Mouse (Mus musculus): ENCODE results near the gene Git1. TPM values are rescaled to one million over a fixed set of nuclear protein-coding genes. Genes with fewer than 3 reads are reported as not detected.

Gene Git1
- polyA plus RNA-seq, 2 experiments = 17.3 to 57.1 TPM

- Histone ChIP-seq H3K9me3 (ENCODE audit: control insufficient read depth, low read length) (no peaks in the 10 kb centered on the region), H3K27me3 (ENCODE audit: control insufficient read depth, insufficient read depth, low read length) (no peaks in the 10 kb centered on the region), H3K4me1 (ENCODE audit: control insufficient read depth, insufficient read depth, low read length) (peaks cover 64% of the 10 kb centered on the region), H3K27ac (replicated peaks; ENCODE audit: low read depth, low read length) (peak within 1 kb of the TSS; percentile 52), H3K4me2 (replicated peaks; ENCODE audit: low read depth, low read length, severe bottlenecking) (peak within 1 kb of the TSS; percentile 95), H3K4me3 (replicated peaks; ENCODE audit: low read length) (peak within 1 kb of the TSS; percentile 80), H3K9ac (ENCODE audit: low read depth, low read length, severe bottlenecking) (peak within 1 kb of the TSS; percentile 86), H3K36me3 (ENCODE audit: control insufficient read depth, insufficient read depth, low read length) (0 out of 2 replicates have a peak, but pooled peaks cover 3% of the 10 kb centered on the region)
- ATAC-seq (ENCODE audit: low FRiP score, low read depth) = 0 out of 2 replicates have a peak, but pooled peaks have one; percentile 17
- DNase-seq (ENCODE audit: low spot score) = peak; percentile 84
- WGBS = 1% methylated on average over 27 of the region's 87 CpGs
- TF ChIP-seq POLR2A (IDR thresholded peaks at IDR 0.05; ENCODE audit: borderline replicate concordance, extremely low read depth, insufficient read depth, insufficient read length) = no peak
These were observed 3.6 kb upstream of the Git1 start, which contains the start of gene Ankrd13b for GRCm38 (mm10) chr11:77489591-77490235. Gene Ankrd13b, minus strand, starts transcription at chr11:77489678.

GRCm38 (mm10) chr11:77490451-77490850, 2.9 kb upstream of the Git1 start:
- ATAC-seq (ENCODE audit: low FRiP score, low read depth) = no peak
- Histone ChIP-seq H3K4me1 (ENCODE audit: control insufficient read depth, insufficient read depth, low read length) (peaks cover 64% of the 10 kb centered on the region), H3K9ac (ENCODE audit: low read depth, low read length, severe bottlenecking) (no peak overlapping the region)

GRCm38 (mm10) chr11:77491123-77491501, 2.2 kb upstream of the Git1 start:
- peaks cover 60% of the 10 kb centered on the region for H3K4me1 ChIP-seq (ENCODE audit: control insufficient read depth, insufficient read depth, low read length)

More at GRCm38 (mm10) chr11:77490451-77490850, 2.9 kb upstream of the Git1 start:
- Histone ChIP-seq H3K9me3 (ENCODE audit: control insufficient read depth, low read length) (no peaks in the 10 kb centered on the region), H3K4me3 (replicated peaks; ENCODE audit: low read length) (peak overlapping the region; percentile 80), H3K27ac (replicated peaks; ENCODE audit: low read depth, low read length) (peak overlapping the region; percentile 80), H3K4me2 (replicated peaks; ENCODE audit: low read depth, low read length, severe bottlenecking) (peak overlapping the region; percentile 95), H3K27me3 (ENCODE audit: control insufficient read depth, insufficient read depth, low read length) (no peaks in the 10 kb centered on the region), H3K36me3 (ENCODE audit: control insufficient read depth, insufficient read depth, low read length) (0 out of 2 replicates have a peak, but pooled peaks cover 3% of the 10 kb centered on the region)
- DNase-seq (ENCODE audit: low spot score) = no peak
- WGBS = 67% methylated on average over 6 of the region's 6 CpGs
- TF ChIP-seq POLR2A (IDR thresholded peaks at IDR 0.05; ENCODE audit: borderline replicate concordance, extremely low read depth, insufficient read depth, insufficient read length) = no peak

GRCm38 (mm10) chr11:77491502-77492291, 1.7 kb upstream of the Git1 start:
- Histone ChIP-seq H3K36me3 (ENCODE audit: control insufficient read depth, insufficient read depth, low read length) (0 out of 2 replicates have a peak, but pooled peaks cover 3% of the 10 kb centered on the region), H3K9me3 (ENCODE audit: control insufficient read depth, low read length) (no peaks in the 10 kb centered on the region), H3K9ac (ENCODE audit: low read depth, low read length, severe bottlenecking) (0 out of 2 replicates have a peak overlapping the region, but pooled peaks have one; percentile 3), H3K4me3 (replicated peaks; ENCODE audit: low read length) (peak overlapping the region; percentile 54), H3K4me2 (replicated peaks; ENCODE audit: low read depth, low read length, severe bottlenecking) (peak overlapping the region; percentile 95), H3K4me1 (ENCODE audit: control insufficient read depth, insufficient read depth, low read length) (peaks cover 54% of the 10 kb centered on the region), H3K27ac (replicated peaks; ENCODE audit: low read depth, low read length) (peak overlapping the region; percentile 80), H3K27me3 (ENCODE audit: control insufficient read depth, insufficient read depth, low read length) (no peaks in the 10 kb centered on the region)
- peak; percentile 80 for ATAC-seq (ENCODE audit: low FRiP score, low read depth)
- no peak for TF ChIP-seq POLR2A (IDR thresholded peaks at IDR 0.05; ENCODE audit: borderline replicate concordance, extremely low read depth, insufficient read depth, insufficient read length)
- DNase-seq (ENCODE audit: low spot score) = peak; percentile 92
- WGBS = under 1% methylated on average over 23 of the region's 23 CpGs

More at GRCm38 (mm10) chr11:77491123-77491501, 2.2 kb upstream of the Git1 start:
- no peaks in the 10 kb centered on the region for H3K27me3 ChIP-seq (ENCODE audit: control insufficient read depth, insufficient read depth, low read length)
- H3K27ac ChIP-seq (replicated peaks; ENCODE audit: low read depth, low read length) = peak overlapping the region; percentile 80
- peak; percentile 9; the same call in 1 of the 2 replicates for TF ChIP-seq POLR2A (IDR thresholded peaks at IDR 0.05; ENCODE audit: borderline replicate concordance, extremely low read depth, insufficient read depth, insufficient read length)
- peak; percentile 80 for ATAC-seq (ENCODE audit: low FRiP score, low read depth)
- peak overlapping the region; percentile 95 for H3K4me2 ChIP-seq (replicated peaks; ENCODE audit: low read depth, low read length, severe bottlenecking)
- H3K36me3 ChIP-seq (ENCODE audit: control insufficient read depth, insufficient read depth, low read length) = 0 out of 2 replicates have a peak, but pooled peaks cover 3% of the 10 kb centered on the region
- H3K9me3 ChIP-seq (ENCODE audit: control insufficient read depth, low read length) = no peaks in the 10 kb centered on the region
- WGBS = under 1% methylated on average over 13 of the region's 13 CpGs
- peak overlapping the region; percentile 54 for H3K4me3 ChIP-seq (replicated peaks; ENCODE audit: low read length)
- DNase-seq (ENCODE audit: low spot score) = peak; percentile 94
- 0 out of 2 replicates have a peak overlapping the region, but pooled peaks have one; percentile 3 for H3K9ac ChIP-seq (ENCODE audit: low read depth, low read length, severe bottlenecking)

- ATAC-seq (ENCODE audit: low FRiP score, low read depth) = no peak
- TF ChIP-seq POLR2A (IDR thresholded peaks at IDR 0.05; ENCODE audit: borderline replicate concordance, extremely low read depth, insufficient read depth, insufficient read length) = no peak
- H3K36me3 ChIP-seq (ENCODE audit: control insufficient read depth, insufficient read depth, low read length) = 0 out of 2 replicates have a peak, but pooled peaks cover 3% of the 10 kb centered on the region
- WGBS = 1% methylated on average over 18 of the region's 18 CpGs
- peaks cover 54% of the 10 kb centered on the region for H3K4me1 ChIP-seq (ENCODE audit: control insufficient read depth, insufficient read depth, low read length)
- H3K9me3 ChIP-seq (ENCODE audit: control insufficient read depth, low read length) = no peaks in the 10 kb centered on the region
- peak overlapping the region; percentile 95 for H3K4me2 ChIP-seq (replicated peaks; ENCODE audit: low read depth, low read length, severe bottlenecking)
- H3K9ac ChIP-seq (ENCODE audit: low read depth, low read length, severe bottlenecking) = peak overlapping the region; percentile 88
- no peak for DNase-seq (ENCODE audit: low spot score)
- peak overlapping the region; percentile 54 for H3K4me3 ChIP-seq (replicated peaks; ENCODE audit: low read length)
- H3K27ac ChIP-seq (replicated peaks; ENCODE audit: low read depth, low read length) = peak overlapping the region; percentile 80
- no peaks in the 10 kb centered on the region for H3K27me3 ChIP-seq (ENCODE audit: control insufficient read depth, insufficient read depth, low read length)
These were observed 971 bp upstream of the Git1 start for GRCm38 (mm10) chr11:77492311-77492871.

Data from limb, embryonic 14.5 days (tissue).